Mouse (Mus musculus) mouse trophoblast stem cell (cell line): Measurements from ENCODE around the gene Tox3.

Experiments used
- in situ Hi-C, 2 experiments: fragments of 300-500 bp; cut with MseI, MboI; formaldehyde crosslinking; loops; 2 replicates in 1 of 2; 3 replicates in 1 of 2; pipeline ENCODE4 v1.15.1; 2025

The Tox3 gene

GRCm38 (mm10) chr8:90330377-90331285 lies 17.5 kb downstream of the Tox3 start:
- in situ Hi-C loops: no loop called here

GRCm38 (mm10) chr8:90323824-90324223 lies 24.3 kb downstream of the Tox3 start:
- in situ Hi-C loops: no loop called here

DNA sequence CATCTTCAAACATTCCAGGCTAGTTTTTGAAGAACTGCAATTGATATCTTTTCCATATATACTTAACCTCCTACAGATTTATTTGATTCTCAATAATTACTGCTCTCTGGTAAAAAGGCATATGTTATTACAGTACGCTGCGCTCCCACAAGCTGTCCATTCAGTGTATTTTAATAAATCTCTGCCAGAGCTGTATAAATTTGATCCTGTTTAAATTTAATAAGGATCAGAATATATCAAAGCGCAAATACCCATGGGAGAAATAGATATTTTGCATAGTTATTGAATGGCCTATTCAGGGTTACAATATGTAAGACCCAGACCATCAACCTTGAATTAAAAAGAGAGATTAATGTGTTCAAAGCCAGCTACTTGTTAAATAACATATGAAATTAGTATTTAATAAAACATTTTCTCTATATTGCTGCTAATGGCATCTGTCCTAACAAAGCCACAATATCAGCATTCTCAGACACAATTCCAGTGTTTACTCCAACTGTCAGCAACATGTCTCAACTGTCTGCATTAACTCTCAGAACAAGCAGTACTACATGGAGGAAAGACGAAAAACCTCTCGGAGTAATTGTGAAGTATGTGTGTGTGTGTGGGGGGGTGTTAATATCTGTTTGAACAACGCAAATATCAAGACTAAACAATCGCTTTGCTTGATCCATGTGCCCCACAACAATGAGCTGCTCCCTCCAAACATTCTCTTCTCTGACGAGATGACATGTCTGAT lies 25.3 kb downstream of the Tox3 start:
- in situ Hi-C loops: no loop called here

- in situ Hi-C loops: no loop called here
These were observed 26.9 kb downstream of the Tox3 start for GRCm38 (mm10) chr8:90321255-90321654.

DNA sequence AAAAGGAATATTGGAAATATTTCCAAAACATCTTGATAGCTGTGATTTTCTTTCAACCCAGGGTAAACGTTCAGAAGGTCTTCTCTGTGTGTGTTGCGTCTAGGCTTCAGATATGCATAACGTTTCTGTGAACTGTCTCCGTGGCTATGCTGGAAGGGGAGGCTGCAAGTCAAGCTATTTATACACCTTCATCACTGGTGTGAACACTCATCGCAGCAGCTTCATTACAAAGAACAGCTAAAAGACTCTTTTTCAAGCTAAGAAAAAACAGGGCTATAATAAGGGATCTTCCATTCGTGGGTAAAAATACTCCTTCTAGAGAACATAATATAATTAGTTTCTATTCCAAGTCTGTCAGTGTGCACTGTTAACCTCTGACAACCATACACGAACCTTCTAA lies 33.8 kb downstream of the Tox3 start:
- in situ Hi-C loops: no loop called here

DNA sequence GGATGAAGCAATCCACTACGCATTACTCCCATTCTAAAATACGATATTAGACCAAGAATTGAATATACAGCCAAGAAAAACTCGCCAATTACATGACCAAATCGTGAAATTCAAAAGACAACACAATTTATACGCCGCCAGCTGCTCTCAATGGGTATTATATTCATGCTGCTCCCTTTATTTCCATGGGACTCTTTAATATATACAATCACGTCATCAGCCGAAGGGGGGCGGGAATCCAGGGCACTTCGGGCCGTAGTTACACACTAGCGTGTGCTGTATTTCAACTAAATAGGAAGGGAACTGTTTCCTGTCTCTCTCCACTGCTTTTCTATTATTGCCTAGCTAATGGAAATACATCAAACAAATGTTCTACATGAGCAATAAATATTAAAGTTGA lies 45.2 kb downstream of the Tox3 start:
- in situ Hi-C loops: no loop called here

DNA sequence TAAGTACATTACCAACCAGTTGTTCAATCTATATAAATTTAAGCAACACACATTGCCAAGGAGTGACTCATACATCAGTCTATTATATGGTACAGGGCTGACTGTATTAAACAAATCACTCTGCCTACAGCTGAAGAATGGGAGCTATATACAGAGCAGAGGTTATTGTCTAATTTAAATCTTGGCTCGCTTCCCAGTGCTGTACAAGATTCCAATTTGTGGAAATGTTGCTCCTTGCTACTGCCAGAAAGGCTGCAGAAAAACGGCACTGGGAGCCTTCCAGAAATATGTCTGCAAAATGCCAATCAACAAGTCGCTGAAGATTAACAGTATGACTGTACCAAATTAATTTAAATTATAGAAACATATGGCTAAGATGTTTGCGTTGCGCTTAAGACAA lies 45.9 kb downstream of the Tox3 start:
- in situ Hi-C loops: no loop called here

DNA sequence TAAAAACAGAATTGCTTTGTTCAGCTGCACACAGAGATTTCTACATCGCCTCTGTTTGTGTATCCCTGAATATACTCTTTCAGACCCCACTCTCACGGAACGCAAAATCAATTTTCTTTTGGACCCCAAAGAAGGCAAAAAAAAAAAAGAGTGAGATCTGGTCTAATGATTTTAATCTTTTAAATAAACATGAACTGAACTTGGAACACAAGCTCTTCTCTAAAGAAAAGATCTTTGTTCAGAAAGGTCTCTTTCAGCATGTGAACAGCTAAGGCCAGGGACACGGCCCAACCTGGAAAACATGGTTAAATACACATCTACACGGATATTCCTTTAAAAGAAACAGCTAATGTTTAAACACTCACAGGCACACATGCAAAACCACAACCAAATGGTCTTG lies 46.6 kb downstream of the Tox3 start:
- in situ Hi-C loops: no loop called here

- in situ Hi-C loops: no loop called here
These were observed 47.2 kb downstream of the Tox3 start for GRCm38 (mm10) chr8:90300973-90301372.

GRCm38 (mm10) chr8:90294061-90294460 lies 54.1 kb downstream of the Tox3 start:
- in situ Hi-C loops: no loop called here

GRCm38 (mm10) chr8:90290811-90291210 lies 57.3 kb downstream of the Tox3 start:
- in situ Hi-C loops: no loop called here

- in situ Hi-C loops: no loop called here
These were observed 71.4 kb downstream of the Tox3 start for GRCm38 (mm10) chr8:90276722-90277121.

- in situ Hi-C loops: no loop called here
These were observed 75.0 kb downstream of the Tox3 start for GRCm38 (mm10) chr8:90273182-90273581.

GRCm38 (mm10) chr8:90271920-90272319 lies 76.2 kb downstream of the Tox3 start:
- in situ Hi-C loops: no loop called here

- in situ Hi-C loops: no loop called here
These were observed 80.4 kb downstream of the Tox3 start for GRCm38 (mm10) chr8:90267698-90268256.

GRCm38 (mm10) chr8:90266986-90267385 lies 81.2 kb downstream of the Tox3 start:
- in situ Hi-C loops: no loop called here

DNA sequence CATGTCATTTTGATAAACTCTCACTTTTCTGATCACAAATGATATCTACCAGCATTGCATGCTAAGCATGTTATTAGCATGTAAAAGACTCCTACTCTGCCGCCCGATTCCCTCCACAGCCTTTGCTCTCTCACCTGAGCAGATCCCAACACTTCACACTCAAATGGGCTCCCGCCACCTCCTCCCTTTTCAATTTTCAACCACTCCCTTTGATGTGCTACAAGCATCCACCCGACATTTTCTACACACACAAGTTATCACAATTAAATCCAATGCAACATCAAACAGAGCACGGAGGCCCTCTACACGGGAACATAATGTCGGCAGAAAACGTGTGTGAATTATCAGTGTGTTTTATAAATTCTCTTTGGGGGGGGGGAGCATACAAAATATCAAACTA lies 81.9 kb downstream of the Tox3 start:
- in situ Hi-C loops: no loop called here

DNA sequence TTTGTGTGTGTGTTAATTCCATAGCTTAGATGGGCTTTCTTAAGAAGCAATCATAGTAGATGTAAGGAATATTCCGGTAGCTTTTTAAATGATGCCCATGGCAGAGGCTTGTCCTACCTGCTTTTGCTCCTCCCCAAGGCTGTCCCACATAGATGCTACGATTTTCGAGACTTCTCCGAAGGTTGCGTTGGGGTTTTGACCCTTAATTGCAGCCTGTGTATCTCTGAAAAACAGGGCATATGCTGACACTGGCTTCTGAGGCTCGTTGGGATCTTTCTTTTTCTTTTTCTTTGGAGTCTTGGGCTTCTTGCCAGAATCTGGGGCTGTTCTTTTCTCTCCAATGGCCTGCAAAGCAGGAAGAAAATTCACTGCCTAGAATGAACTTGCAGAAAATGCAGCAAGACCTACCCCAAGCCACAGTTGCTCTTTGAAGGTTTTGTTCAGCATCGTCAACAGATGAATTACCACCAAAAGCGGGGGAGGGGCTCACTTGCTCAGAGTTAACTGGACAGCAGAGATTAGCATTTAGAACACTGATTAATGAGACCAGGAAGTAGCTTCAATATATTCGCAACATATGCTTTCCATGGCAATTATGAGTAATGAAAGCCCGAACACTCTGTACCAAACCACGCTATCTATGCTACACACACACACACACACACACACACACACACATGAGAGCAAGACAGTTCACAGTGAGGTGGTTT lies 93.8 kb downstream of the Tox3 start:
- in situ Hi-C loops: no loop called here

GRCm38 (mm10) chr8:90246357-90246756 lies 101.8 kb downstream of the Tox3 start:
- in situ Hi-C loops: no loop called here

DNA sequence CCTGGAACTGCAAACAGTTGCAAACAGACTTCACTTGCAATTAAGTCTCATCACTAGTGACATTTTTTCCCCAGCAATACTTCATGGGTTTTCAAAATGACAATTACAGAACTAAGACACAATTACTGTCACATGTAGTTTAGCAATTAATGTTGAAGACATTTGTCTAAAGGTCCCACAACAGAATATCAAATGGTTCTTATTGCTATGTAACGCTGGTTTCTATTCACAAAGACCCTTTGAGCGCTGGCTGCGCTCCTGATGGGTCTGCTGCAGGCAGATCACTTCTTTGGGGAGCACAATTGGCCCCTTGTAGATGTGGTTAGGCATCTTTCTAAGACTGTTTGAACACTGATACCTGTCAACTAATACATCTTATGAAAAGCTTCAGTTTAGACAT lies 102.3 kb downstream of the Tox3 start:
- in situ Hi-C loops: no loop called here

DNA sequence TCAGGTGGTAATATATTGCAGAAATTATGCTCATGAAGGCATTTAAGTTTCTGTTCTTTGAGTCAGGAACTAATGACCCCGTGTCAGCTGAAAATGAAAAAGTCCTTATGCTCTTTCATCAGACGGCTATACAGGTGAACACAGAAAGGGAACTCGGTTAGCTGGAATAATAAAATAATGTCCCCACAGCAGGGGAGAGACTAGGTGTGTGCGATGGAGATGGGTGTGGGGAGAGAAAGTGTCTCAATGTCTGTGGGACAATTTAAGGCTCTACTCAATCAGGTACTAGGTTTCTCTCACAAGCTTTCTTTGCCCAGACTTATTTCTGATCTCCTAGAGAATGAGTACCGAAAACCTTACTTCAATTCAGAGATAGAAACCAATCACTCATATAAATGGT lies 103.0 kb downstream of the Tox3 start:
- in situ Hi-C loops: no loop called here
